Mouse (Mus musculus) gonadal fat pad, adult 2 months (tissue): ENCODE results near the gene Acap1. TPM values are rescaled to one million over a fixed set of nuclear protein-coding genes. Genes with fewer than 3 reads are reported as not detected.
"Not testable (repeated sequence)": the region's sequence is repeated elsewhere in the genome, so short reads cannot be mapped to it uniquely, and the experiment has no call there.

Experiments
- DNase-seq: peaks from one replicate; pipeline ENCODE4 v3.0.0-alpha.2; 2012; ENCODE audit warnings: low read depth
- polyA plus RNA-seq: library from polyadenylated mRNA; depleted of rRNA; stranded (reverse); fragments of >200 nt; gene quantifications from 2 replicates; pipeline ENCODE4 v1.2.3, GENCODE M21; 2012; rRNA removed

Acap1 gene
- polyA plus RNA-seq = 37.7 and 38.2 TPM in 2 replicates

- no peak for DNase-seq
Measured at GRCm38 (mm10) chr11:69895291-69895690, at the start of gene Acap1. Gene Acap1 (minus strand): TSS chr11:69895539.

- DNase-seq = no peak
Measured at GRCm38 (mm10) chr11:69940962-69941361, 45.6 kb upstream of the Acap1 start.

GRCm38 (mm10) chr11:69939731-69940130, 44.4 kb upstream of the Acap1 start:
- DNase-seq = no peak

- no peak for DNase-seq
Measured at GRCm38 (mm10) chr11:69939181-69939580, 43.8 kb upstream of the Acap1 start.

- no peak for DNase-seq
Measured at GRCm38 (mm10) chr11:69938401-69938979, 43.2 kb upstream of the Acap1 start.

GRCm38 (mm10) chr11:69937834-69938233, 42.5 kb upstream of the Acap1 start:
- DNase-seq = no peak

GRCm38 (mm10) chr11:69937385-69937784, 42.0 kb upstream of the Acap1 start:
- no peak for DNase-seq

- no peak for DNase-seq
Measured at GRCm38 (mm10) chr11:69936714-69937347, 41.5 kb upstream of the Acap1 start.

GRCm38 (mm10) chr11:69936156-69936555, 40.8 kb upstream of the Acap1 start:
- no peak for DNase-seq

- no peak for DNase-seq
Measured at GRCm38 (mm10) chr11:69935137-69935879, 40.0 kb upstream of the Acap1 start, which contains the start of gene Ybx2. Gene Ybx2 (plus strand): TSS chr11:69935796.

GRCm38 (mm10) chr11:69934681-69935080, 39.3 kb upstream of the Acap1 start:
- DNase-seq = no peak

GRCm38 (mm10) chr11:69934169-69934568, 38.8 kb upstream of the Acap1 start:
- DNase-seq = no peak

- no peak for DNase-seq
Measured at GRCm38 (mm10) chr11:69933066-69933465, 37.7 kb upstream of the Acap1 start.

GRCm38 (mm10) chr11:69932254-69932653, 36.9 kb upstream of the Acap1 start:
- DNase-seq = no peak

GRCm38 (mm10) chr11:69931769-69932168, 36.4 kb upstream of the Acap1 start:
- DNase-seq = no peak

- DNase-seq = no peak
Measured at GRCm38 (mm10) chr11:69930967-69931537, 35.7 kb upstream of the Acap1 start.

- DNase-seq = not testable (repeated sequence)
Measured at GRCm38 (mm10) chr11:69930176-69930575, 34.8 kb upstream of the Acap1 start.

- DNase-seq = no peak
Measured at GRCm38 (mm10) chr11:69929712-69930111, 34.4 kb upstream of the Acap1 start.

GRCm38 (mm10) chr11:69927501-69927900, 32.2 kb upstream of the Acap1 start:
- DNase-seq = no peak

GRCm38 (mm10) chr11:69922796-69923195, 27.5 kb upstream of the Acap1 start:
- peak; percentile 63 for DNase-seq

- DNase-seq = peak; percentile 41
Measured at GRCm38 (mm10) chr11:69922012-69922756, 26.8 kb upstream of the Acap1 start.
